In the genomic region with DNA sequence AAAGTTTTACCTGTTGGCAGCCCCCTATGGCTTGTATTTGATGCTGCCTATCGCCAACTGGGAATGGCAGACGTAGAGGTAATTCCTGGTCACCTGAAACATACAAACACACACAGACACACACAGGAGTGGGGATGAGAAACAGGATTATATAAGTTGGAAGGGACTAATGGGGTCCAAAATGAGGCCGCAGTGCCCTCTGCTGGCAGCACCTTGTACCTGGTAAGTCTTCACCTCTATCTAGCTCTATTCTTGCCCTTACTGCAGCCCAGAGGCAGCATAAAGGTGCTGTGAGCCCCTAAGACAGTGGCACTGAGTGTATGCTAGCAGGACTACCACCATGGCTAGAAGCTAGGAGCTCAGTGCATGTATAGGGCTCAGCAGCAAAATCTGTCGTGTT, we compare ENCODE assay signal across 9 mouse cellular contexts. TPM values are rescaled to one million over a fixed set of nuclear protein-coding genes. Genes with fewer than 3 reads are reported as not detected.
DNase-seq lines count a peak whose midpoint lies in the region; ATAC-seq and TF ChIP-seq lines count a peak whose summit lies in the region.
"Had no signal": no experiment of that assay in that cellular context is flagged by ENCODE, and none has a peak within 500 bp of the region (broad histone marks: within the 10 kb centered on the region; RNA-seq: fewer than 3 reads in every experiment).

No protein-coding gene starts in this region.

- H3K9ac ChIP-seq in heart, postnatal 0 days (replicated peaks; ENCODE audit: low read depth, low read length) = no peak overlapping the region
- no peak overlapping the region for H3K9ac ChIP-seq in heart, embryonic 11.5 days (ENCODE audit: low read depth, low read length)
- no peak overlapping the region for H3K9ac ChIP-seq in hindbrain, embryonic 13.5 days
- no peak overlapping the region for H3K9ac ChIP-seq in midbrain, embryonic 14.5 days (replicated peaks; ENCODE audit: low read length)
- H3K9ac ChIP-seq: liver, embryonic 13.5 days had no signal

- peak; percentile 51 for TF ChIP-seq CTCF in heart, postnatal 0 days (IDR thresholded peaks at IDR 0.05; ENCODE audit: low read depth)

- no peak overlapping the region for H3K4me2 ChIP-seq in heart, postnatal 0 days (ENCODE audit: low read depth, low read length)
- no peak overlapping the region for H3K4me2 ChIP-seq in heart, embryonic 11.5 days
- no peak overlapping the region for H3K4me2 ChIP-seq in hindbrain, embryonic 13.5 days
- no peak overlapping the region for H3K4me2 ChIP-seq in midbrain, embryonic 14.5 days (ENCODE audit: low read length)
- H3K4me2 ChIP-seq: liver, embryonic 13.5 days had no signal

- no peaks in the 10 kb centered on the region; the same call in 1 of the 2 replicates for H3K9me3 ChIP-seq in heart, postnatal 0 days (replicated peaks; ENCODE audit: control insufficient read depth, low read length)
- peaks cover 3% of the 10 kb centered on the region; the same call in 1 of the 2 replicates for H3K9me3 ChIP-seq in heart, embryonic 11.5 days (replicated peaks; ENCODE audit: control insufficient read depth, low read length)
- H3K9me3 ChIP-seq in hindbrain, embryonic 13.5 days = no peaks in the 10 kb centered on the region
- no peaks in the 10 kb centered on the region for H3K9me3 ChIP-seq in midbrain, embryonic 14.5 days (ENCODE audit: control insufficient read depth, low read length)

- no peak overlapping the region for H3K4me3 ChIP-seq in heart, postnatal 0 days (ENCODE audit: low read depth, low read length)
- no peak overlapping the region for H3K4me3 ChIP-seq in heart, embryonic 11.5 days (ENCODE audit: low read depth, low read length)
- H3K4me3 ChIP-seq in hindbrain, embryonic 13.5 days = no peak overlapping the region
- H3K4me3 ChIP-seq in midbrain, embryonic 14.5 days (replicated peaks; ENCODE audit: low read depth, low read length) = no peak overlapping the region
- H3K4me3 ChIP-seq: liver, embryonic 13.5 days had no signal

- H3K27me3 ChIP-seq in heart, postnatal 0 days (ENCODE audit: control insufficient read depth, insufficient read depth, low read length) = no peaks in the 10 kb centered on the region; the same call in 1 of the 2 replicates
- no peaks in the 10 kb centered on the region for H3K27me3 ChIP-seq in heart, embryonic 11.5 days (ENCODE audit: control insufficient read depth, insufficient read depth, low read length)
- peaks cover 4% of the 10 kb centered on the region; the same call in 1 of the 2 replicates for H3K27me3 ChIP-seq in hindbrain, embryonic 13.5 days
- H3K27me3 ChIP-seq in midbrain, embryonic 14.5 days (ENCODE audit: control insufficient read depth, insufficient read depth, low read length) = no peaks in the 10 kb centered on the region
- H3K27me3 ChIP-seq: liver, embryonic 13.5 days had no signal

- DNase-seq in heart, postnatal 0 days (ENCODE audit: low spot score) = no peak
- DNase-seq in adrenal gland, adult 8-10 months = peak; percentile 9
- peak; percentile 36 for DNase-seq in embryo, embryonic 11.5 days (ENCODE audit: low read depth, low spot score)
- peak; percentile 47 to 72 for DNase-seq in layer of hippocampus, postnatal 25 days (ENCODE audit: extremely low spot score in 1 of 2, low spot score in 1 of 2)
- peak; percentile 79 for DNase-seq in midbrain, embryonic 14.5 days
- DNase-seq in thymus, postnatal 25 days = peak; percentile 35
- DNase-seq: liver, embryonic 13.5 days had no signal

- WGBS in heart, postnatal 0 days = 33% methylated on average over 4 of the region's 4 CpGs
- 41% methylated on average over 4 of the region's 4 CpGs for WGBS in heart, embryonic 11.5 days (ENCODE audit: insufficient replicate concordance)
- WGBS in hindbrain, embryonic 13.5 days = 45% methylated on average over 4 of the region's 4 CpGs
- 53% methylated on average over 4 of the region's 4 CpGs for WGBS in midbrain, embryonic 14.5 days

- no peak for ATAC-seq in heart, postnatal 0 days (ENCODE audit: insufficient read depth, low read depth)
- ATAC-seq in heart, embryonic 11.5 days (replicated peaks; ENCODE audit: insufficient number of reproducible peaks, low FRiP score, low TSS enrichment) = no peak
- ATAC-seq in hindbrain, embryonic 13.5 days (ENCODE audit: low FRiP score) = peak; percentile 59
- no peak for ATAC-seq in midbrain, embryonic 14.5 days (ENCODE audit: low FRiP score, low TSS enrichment)

- no peaks in the 10 kb centered on the region for H3K4me1 ChIP-seq in heart, postnatal 0 days (ENCODE audit: control insufficient read depth, insufficient read depth)
- H3K4me1 ChIP-seq in heart, embryonic 11.5 days (ENCODE audit: control insufficient read depth, insufficient read depth, low read length) = no peaks in the 10 kb centered on the region
- H3K4me1 ChIP-seq in hindbrain, embryonic 13.5 days (replicated peaks) = no peaks in the 10 kb centered on the region
- H3K4me1 ChIP-seq in midbrain, embryonic 14.5 days (ENCODE audit: control insufficient read depth, insufficient read depth, low read length) = no peaks in the 10 kb centered on the region
- H3K4me1 ChIP-seq: liver, embryonic 13.5 days had no signal

- H3K36me3 ChIP-seq in heart, postnatal 0 days (replicated peaks; ENCODE audit: control insufficient read depth, insufficient read depth, low read length) = no peaks in the 10 kb centered on the region
- no peaks in the 10 kb centered on the region for H3K36me3 ChIP-seq in heart, embryonic 11.5 days (ENCODE audit: control insufficient read depth, insufficient read depth, low read length)
- no peaks in the 10 kb centered on the region for H3K36me3 ChIP-seq in hindbrain, embryonic 13.5 days
- no peaks in the 10 kb centered on the region for H3K36me3 ChIP-seq in midbrain, embryonic 14.5 days (ENCODE audit: control insufficient read depth, insufficient read depth, low read length)
- H3K36me3 ChIP-seq: liver, embryonic 13.5 days had no signal

- no peak overlapping the region for H3K27ac ChIP-seq in heart, postnatal 0 days (ENCODE audit: low read depth)
- no peak overlapping the region for H3K27ac ChIP-seq in heart, embryonic 11.5 days (ENCODE audit: low read depth, low read length)
- no peak overlapping the region for H3K27ac ChIP-seq in hindbrain, embryonic 13.5 days
- H3K27ac ChIP-seq in midbrain, embryonic 14.5 days (replicated peaks; ENCODE audit: low read depth, low read length) = no peak overlapping the region
- H3K27ac ChIP-seq: liver, embryonic 13.5 days had no signal

- TF ChIP-seq EP300 in heart, postnatal 0 days (IDR thresholded peaks at IDR 0.05; ENCODE audit: low read depth) = no peak

RNA-seq across cellular contexts. Expression of a gene that starts 2.7 kb away (rescaled TPM):
- not detected in 2 replicates for total RNA-seq in heart, postnatal 0 days (2014; rRNA removed; ENCODE audit: low replicate concordance)
- polyA plus RNA-seq in heart, postnatal 0 days (2015; fragmentation: Nextera tagmentation; extraction: Ambion mirVana) = 0.27 and 0.41 TPM in 2 replicates
- polyA plus RNA-seq in heart, embryonic 11.5 days (2014; fragmentation: Nextera tagmentation; extraction: Ambion mirVana) = 0.19 and 0.20 TPM in 2 replicates
- total RNA-seq in adrenal gland, adult 8-10 months (2022) = not detected
- 0.10 TPM in 1 of 2 replicates, not detected in the other for polyA plus RNA-seq in hindbrain, embryonic 13.5 days (2015; fragmentation: Nextera tagmentation; extraction: Ambion mirVana)
- total RNA-seq in layer of hippocampus, postnatal 25 days (2021) = under 1 TPM; 0.30 to 0.87 TPM
- polyA plus RNA-seq in midbrain, embryonic 14.5 days (2014; fragmentation: Nextera tagmentation; extraction: Ambion mirVana) = not detected in 2 replicates

RNA-seq across cellular contexts. Expression of a gene that starts 2.9 kb away (rescaled TPM):
- total RNA-seq in heart, postnatal 0 days (2014; rRNA removed; ENCODE audit: low replicate concordance) = not detected in 2 replicates
- 0.12 and 0.19 TPM in 2 replicates for polyA plus RNA-seq in heart, postnatal 0 days (2015; fragmentation: Nextera tagmentation; extraction: Ambion mirVana)
- polyA plus RNA-seq in heart, embryonic 11.5 days (2014; fragmentation: Nextera tagmentation; extraction: Ambion mirVana) = 0.20 TPM in 1 of 2 replicates, not detected in the other
- not detected for total RNA-seq in adrenal gland, adult 8-10 months (2022)
- polyA plus RNA-seq in hindbrain, embryonic 13.5 days (2015; fragmentation: Nextera tagmentation; extraction: Ambion mirVana) = 0.16 TPM in 1 of 2 replicates, not detected in the other
- total RNA-seq in layer of hippocampus, postnatal 25 days (2021) = under 1 TPM in 1 of 2 experiments, not detected in 1; 0.52 TPM
- not detected in 2 replicates for polyA plus RNA-seq in midbrain, embryonic 14.5 days (2014; fragmentation: Nextera tagmentation; extraction: Ambion mirVana)

RNA-seq across cellular contexts. Expression of a gene that starts 57.5 kb away (rescaled TPM):
- 0.15 TPM in 1 of 2 replicates, not detected in the other for total RNA-seq in heart, postnatal 0 days (2014; rRNA removed; ENCODE audit: low replicate concordance)
- 0.11 and 0.16 TPM in 2 replicates for polyA plus RNA-seq in heart, postnatal 0 days (2015; fragmentation: Nextera tagmentation; extraction: Ambion mirVana)
- not detected in 2 replicates for polyA plus RNA-seq in heart, embryonic 11.5 days (2014; fragmentation: Nextera tagmentation; extraction: Ambion mirVana)
- 1 to 10 TPM in 2 of 4 experiments, under 1 TPM in 2; 0.38 to 1.2 (median 0.89) TPM for total RNA-seq in adrenal gland, adult 8-10 months (2022)
- polyA plus RNA-seq in hindbrain, embryonic 13.5 days (2015; fragmentation: Nextera tagmentation; extraction: Ambion mirVana) = 0.22 and 0.27 TPM in 2 replicates
- under 1 TPM in 1 of 2 experiments, not detected in 1; 0.21 TPM for total RNA-seq in layer of hippocampus, postnatal 25 days (2021)
- 0.36 TPM in 1 of 2 replicates, not detected in the other for polyA plus RNA-seq in midbrain, embryonic 14.5 days (2014; fragmentation: Nextera tagmentation; extraction: Ambion mirVana)

RNA-seq across cellular contexts. Expression of a gene that starts 57.6 kb away (rescaled TPM):
- total RNA-seq in heart, postnatal 0 days (2014; rRNA removed; ENCODE audit: low replicate concordance) = 4.4 and 18.7 TPM in 2 replicates
- 2.7 and 2.9 TPM in 2 replicates for polyA plus RNA-seq in heart, postnatal 0 days (2015; fragmentation: Nextera tagmentation; extraction: Ambion mirVana)
- polyA plus RNA-seq in heart, embryonic 11.5 days (2014; fragmentation: Nextera tagmentation; extraction: Ambion mirVana) = 17.2 and 20.3 TPM in 2 replicates
- total RNA-seq in adrenal gland, adult 8-10 months (2022) = 10 to 100 TPM in 1 of 4 experiments, 1 to 10 TPM in 3; 4.4 to 11.5 (median 5.7) TPM
- polyA plus RNA-seq in hindbrain, embryonic 13.5 days (2015; fragmentation: Nextera tagmentation; extraction: Ambion mirVana) = 5.2 and 7.1 TPM in 2 replicates
- total RNA-seq in layer of hippocampus, postnatal 25 days (2021) = 10 to 100 TPM; 39.8 to 48.0 TPM
- polyA plus RNA-seq in midbrain, embryonic 14.5 days (2014; fragmentation: Nextera tagmentation; extraction: Ambion mirVana) = 5.8 and 7.8 TPM in 2 replicates
